In the genomic region with DNA sequence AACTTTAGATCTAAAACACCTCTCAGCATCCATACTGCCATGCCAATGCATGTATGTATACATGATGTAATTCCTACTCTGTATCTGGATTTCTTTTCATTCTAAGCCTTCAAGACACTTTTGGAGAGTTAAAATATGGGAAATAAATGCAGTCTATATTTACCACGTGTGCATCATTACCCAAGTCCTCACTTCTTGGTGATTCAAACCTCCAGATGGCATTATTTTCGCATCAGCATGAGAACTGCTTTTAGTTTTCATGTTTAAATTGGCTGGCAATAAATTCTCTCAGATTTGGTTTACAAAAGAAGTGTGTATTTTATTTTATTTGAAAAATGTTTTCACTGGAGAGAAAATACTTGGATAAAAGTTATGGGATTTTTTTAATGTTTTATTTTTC, we compare ENCODE assay signal across 25 mouse cellular contexts.
A peak's percentile ranks its signal among the peaks of the same experiment; 100 is the strongest.
DNase-seq lines count a peak whose midpoint lies in the region; ATAC-seq lines count a peak whose summit lies in the region.
"Had no signal": no experiment of that assay in that cellular context is flagged by ENCODE, and none has a peak within 500 bp of the region (broad histone marks: within the 10 kb centered on the region; RNA-seq: fewer than 3 reads in every experiment).

No protein-coding gene starts in this region.

- H3K9me3 ChIP-seq in forebrain, embryonic 16.5 days (ENCODE audit: control insufficient read depth, low read length): no peaks in the 10 kb centered on the region
- H3K9me3 ChIP-seq in forebrain, embryonic 12.5 days: no peaks in the 10 kb centered on the region
- H3K9me3 ChIP-seq: embryonic facial prominence, embryonic 12.5 days; embryonic facial prominence, embryonic 15.5 days; forebrain, embryonic 15.5 days; hindbrain, embryonic 12.5 days; hindbrain, embryonic 15.5 days had no signal

- H3K36me3 ChIP-seq in forebrain, embryonic 16.5 days (ENCODE audit: control insufficient read depth, insufficient read depth): no peaks in the 10 kb centered on the region
- no peaks in the 10 kb centered on the region for H3K36me3 ChIP-seq in forebrain, embryonic 12.5 days (replicated peaks)
- H3K36me3 ChIP-seq: embryonic facial prominence, embryonic 12.5 days; embryonic facial prominence, embryonic 15.5 days; forebrain, embryonic 15.5 days; hindbrain, embryonic 12.5 days; hindbrain, embryonic 15.5 days had no signal

- peak; percentile 55; the same call in 1 of the 2 replicates for ATAC-seq in forebrain, embryonic 16.5 days
- ATAC-seq in forebrain, embryonic 12.5 days (ENCODE audit: low FRiP score): no peak
- ATAC-seq: activated CD4-positive, CD25-positive, alpha-beta regulatory T cell, adult 4 months; forebrain, embryonic 15.5 days; intestine, postnatal 0 days had no signal

- H3K9ac ChIP-seq in forebrain, embryonic 16.5 days (replicated peaks; ENCODE audit: low read depth, low read length): no peak overlapping the region
- H3K9ac ChIP-seq in forebrain, embryonic 12.5 days: no peak overlapping the region
- H3K9ac ChIP-seq: embryonic facial prominence, embryonic 12.5 days; embryonic facial prominence, embryonic 15.5 days; forebrain, embryonic 15.5 days; hindbrain, embryonic 12.5 days; hindbrain, embryonic 15.5 days had no signal

- H3K4me2 ChIP-seq in forebrain, embryonic 16.5 days (ENCODE audit: low read length): no peak overlapping the region
- H3K4me2 ChIP-seq in forebrain, embryonic 12.5 days: no peak overlapping the region
- H3K4me2 ChIP-seq: embryonic facial prominence, embryonic 12.5 days; embryonic facial prominence, embryonic 15.5 days; forebrain, embryonic 15.5 days; heart, embryonic 11.5 days; hindbrain, embryonic 12.5 days; hindbrain, embryonic 15.5 days had no signal

- H3K4me1 ChIP-seq in forebrain, embryonic 16.5 days (replicated peaks; ENCODE audit: control insufficient read depth, insufficient read depth, low read length): no peaks in the 10 kb centered on the region
- H3K4me1 ChIP-seq in forebrain, embryonic 12.5 days: no peaks in the 10 kb centered on the region
- H3K4me1 ChIP-seq: embryonic facial prominence, embryonic 12.5 days; embryonic facial prominence, embryonic 15.5 days; forebrain, embryonic 15.5 days; hindbrain, embryonic 12.5 days; hindbrain, embryonic 15.5 days had no signal

- no peak overlapping the region for H3K27ac ChIP-seq in forebrain, embryonic 16.5 days (ENCODE audit: low read length)
- no peak overlapping the region for H3K27ac ChIP-seq in forebrain, embryonic 12.5 days
- H3K27ac ChIP-seq: embryonic facial prominence, embryonic 12.5 days; embryonic facial prominence, embryonic 15.5 days; forebrain, embryonic 15.5 days; gastrocnemius, adult 2 months; hindbrain, embryonic 12.5 days; hindbrain, embryonic 15.5 days had no signal

- H3K4me3 ChIP-seq in forebrain, embryonic 16.5 days (replicated peaks; ENCODE audit: low read length): no peak overlapping the region
- no peak overlapping the region for H3K4me3 ChIP-seq in forebrain, embryonic 12.5 days (replicated peaks)
- H3K4me3 ChIP-seq: embryonic facial prominence, embryonic 12.5 days; embryonic facial prominence, embryonic 15.5 days; forebrain, embryonic 15.5 days; gastrocnemius, adult 2 months; hindbrain, embryonic 12.5 days; hindbrain, embryonic 15.5 days had no signal

- peak; percentile 7 for DNase-seq in layer of hippocampus, adult 11-12 months (ENCODE audit: low spot score)
- DNase-seq in layer of hippocampus, adult 9-10 months (ENCODE audit: low spot score): no peak
- DNase-seq in brain, adult 2 months (ENCODE audit: low read depth, low spot score): peak; percentile 68
- DNase-seq in telencephalon, adult 2 months (ENCODE audit: low read depth, low spot score): peak; percentile 55
- DNase-seq in frontal cortex, postnatal 10 days (ENCODE audit: low spot score in 2 of 2): no peak
- DNase-seq: adrenal gland, adult 8-10 months; adrenal gland, postnatal 25 days; B cell, adult 2 months; cerebellum, adult 11 months; cerebellum, adult 2 months; cerebellum, adult 9-11 months; cerebellum, postnatal 25 days; gastrocnemius, adult 2 months; gastrocnemius, postnatal 14 days; heart, adult 11 months had no signal

- WGBS in forebrain, embryonic 16.5 days: 48% methylated on average over 2 of the region's 2 CpGs
- whole genome bisulfite sequencing in forebrain, embryonic 12.5 days: 68% methylated on average over 2 of the region's 2 CpGs

- no peaks in the 10 kb centered on the region for H3K27me3 ChIP-seq in forebrain, embryonic 16.5 days (replicated peaks; ENCODE audit: control insufficient read depth, insufficient read depth, low read length)
- no peaks in the 10 kb centered on the region for H3K27me3 ChIP-seq in forebrain, embryonic 12.5 days
- H3K27me3 ChIP-seq: embryonic facial prominence, embryonic 12.5 days; embryonic facial prominence, embryonic 15.5 days; forebrain, embryonic 15.5 days; hindbrain, embryonic 12.5 days; hindbrain, embryonic 15.5 days had no signal

Comparison
In these comparisons a context has a peak if more than half of its experiments do, and no peak if none do; other contexts are left out.
1. DNase-seq: peak in layer of hippocampus, adult 11-12 months (single experiment), brain, adult 2 months (single experiment) and telencephalon, adult 2 months (single experiment); none in layer of hippocampus, adult 9-10 months (single experiment) and frontal cortex, postnatal 10 days (0 of 2).